Mouse (Mus musculus): ENCODE results near the gene Olfr1371. TPM values are rescaled to one million over a fixed set of nuclear protein-coding genes. Genes with fewer than 3 reads are reported as not detected.
"Not testable (repeated sequence)": the region's sequence is repeated elsewhere in the genome, so short reads cannot be mapped to it uniquely, and the experiment has no call there.

Olfr1371 gene
- polyA plus RNA-seq, 1 experiment from 2014 or later, result not detected

DNA sequence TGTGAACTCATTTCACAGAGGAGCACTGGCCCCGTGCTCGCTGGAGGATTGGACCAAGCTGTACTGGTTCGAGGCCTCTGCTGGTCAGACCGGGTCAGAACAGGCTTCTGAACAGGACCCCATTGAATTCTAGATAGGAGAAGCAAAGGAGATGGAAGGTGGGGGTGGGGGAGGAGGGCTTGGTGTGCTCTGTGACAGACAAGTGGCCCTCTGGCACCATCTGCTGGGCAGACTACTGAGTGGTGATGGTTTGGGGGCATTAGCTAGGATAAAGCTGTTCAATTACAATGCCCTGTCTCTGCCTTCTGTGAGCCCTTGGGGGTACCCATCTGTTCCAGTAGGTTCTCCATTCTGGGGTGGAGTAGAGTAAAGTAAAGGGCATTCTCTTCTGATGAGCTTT lies 6.5 kb upstream of the Olfr1371 start:
- 11% methylated on average over 4 of the region's 4 CpGs for WGBS
- Histone ChIP-seq H3K27me3 (ENCODE audit: insufficient read depth, low read length) (no peaks in the 10 kb centered on the region), H3K9me3 (replicated peaks; ENCODE audit: low read length) (no peaks in the 10 kb centered on the region), H3K4me2 (ENCODE audit: low read length) (no peak overlapping the region), H3K9ac (ENCODE audit: low read depth, low read length) (no peak overlapping the region), H3K36me3 (ENCODE audit: insufficient read depth, low read length) (no peaks in the 10 kb centered on the region), H3K4me3 (replicated peaks; ENCODE audit: low read depth, low read length) (no peak overlapping the region), H3K27ac (no peak overlapping the region), H3K4me1 (replicated peaks; ENCODE audit: insufficient read depth, low read length) (no peaks in the 10 kb centered on the region)
- peak; percentile 90 for TF ChIP-seq CTCF (IDR thresholded peaks at IDR 0.05; ENCODE audit: low read depth)
- ATAC-seq (replicated peaks; ENCODE audit: low FRiP score, low read depth) (peak; percentile 34; the same call in 1 of the 2 replicates), DNase-seq (ENCODE audit: low spot score) (peak; percentile 79)

DNA sequence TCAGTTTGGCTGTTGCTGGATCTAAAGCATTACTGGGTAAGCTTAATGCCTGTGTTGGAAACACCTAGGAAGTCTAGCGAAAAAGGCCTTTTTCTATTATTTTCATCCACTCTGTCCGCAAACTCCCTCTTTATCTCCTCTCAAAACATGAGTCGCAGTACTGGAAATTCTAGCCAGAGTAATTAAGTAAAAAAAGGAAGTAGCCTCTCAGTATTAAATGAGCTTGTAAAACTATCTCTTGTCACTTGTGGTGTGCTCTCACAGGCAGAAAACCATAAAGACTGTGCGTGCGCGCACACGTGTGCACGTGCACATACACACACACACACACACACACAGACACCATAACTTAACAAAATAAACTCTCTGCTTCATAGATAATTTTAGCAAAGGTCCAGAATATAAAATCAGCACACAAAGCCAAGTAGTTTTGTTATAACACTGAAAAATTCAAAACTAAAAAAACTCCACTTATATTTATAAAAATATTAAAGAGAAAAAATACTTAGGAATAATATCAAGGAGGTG lies 17.2 kb downstream of the Olfr1371 start:
- H3K36me3 ChIP-seq (ENCODE audit: insufficient read depth, low read length); H3K27me3 ChIP-seq (ENCODE audit: insufficient read depth, low read length); H3K9ac ChIP-seq (ENCODE audit: low read depth, low read length); H3K9me3 ChIP-seq (replicated peaks; ENCODE audit: low read length); H3K4me3 ChIP-seq (replicated peaks; ENCODE audit: low read depth, low read length); ATAC-seq (replicated peaks; ENCODE audit: low FRiP score, low read depth); H3K4me1 ChIP-seq (replicated peaks; ENCODE audit: insufficient read depth, low read length); DNase-seq (ENCODE audit: low spot score); H3K4me2 ChIP-seq (ENCODE audit: low read length); H3K27ac ChIP-seq: not testable (repeated sequence)
- WGBS, result 76% methylated on average over 8 of the region's 8 CpGs

DNA sequence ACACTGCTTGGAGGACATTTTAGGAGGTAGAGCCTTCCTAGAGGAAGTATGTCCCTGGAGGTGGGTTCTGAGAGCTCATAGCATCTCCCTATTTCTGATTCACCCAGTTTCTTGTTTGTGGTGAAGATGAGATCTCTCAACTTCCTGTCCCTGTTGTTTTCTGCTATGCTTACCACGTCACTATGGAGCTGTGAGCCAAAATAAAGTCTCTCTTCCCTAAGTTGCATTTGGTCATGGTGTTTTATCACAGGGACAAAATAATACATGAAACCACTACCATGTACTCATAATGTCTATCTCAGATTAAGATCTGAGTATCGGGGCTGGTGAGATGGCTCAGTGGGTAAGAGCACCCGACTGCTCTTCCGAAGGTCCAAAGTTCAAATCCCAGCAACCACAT lies 33.1 kb downstream of the Olfr1371 start:
- H3K9me3 ChIP-seq (replicated peaks; ENCODE audit: low read length); H3K27ac ChIP-seq; H3K9ac ChIP-seq (ENCODE audit: low read depth, low read length); H3K4me2 ChIP-seq (ENCODE audit: low read length); H3K4me1 ChIP-seq (replicated peaks; ENCODE audit: insufficient read depth, low read length); H3K27me3 ChIP-seq (ENCODE audit: insufficient read depth, low read length); DNase-seq (ENCODE audit: low spot score); ATAC-seq (replicated peaks; ENCODE audit: low FRiP score, low read depth); H3K4me3 ChIP-seq (replicated peaks; ENCODE audit: low read depth, low read length); H3K36me3 ChIP-seq (ENCODE audit: insufficient read depth, low read length): not testable (repeated sequence)
- 81% methylated on average over 4 of the region's 4 CpGs for WGBS

DNA sequence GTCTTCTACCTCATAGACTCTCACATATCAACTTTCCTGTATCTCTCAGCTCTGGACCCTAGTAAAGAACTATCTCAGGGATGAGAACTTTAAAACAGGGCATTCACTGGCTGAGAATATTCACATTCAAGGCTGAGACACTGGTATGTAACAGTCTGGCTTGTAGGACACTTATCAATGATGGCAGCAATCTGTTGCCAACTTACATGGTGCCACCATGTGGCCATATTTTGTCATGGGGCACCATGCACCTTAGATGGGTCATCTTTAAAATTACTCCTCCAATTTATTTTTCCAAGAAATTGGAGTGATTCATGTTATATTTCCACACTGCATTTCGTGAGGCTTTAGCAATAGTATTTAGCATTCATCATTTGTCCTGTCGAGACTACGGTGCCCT lies 33.9 kb downstream of the Olfr1371 start:
- peak; percentile 31; the same call in 1 of the 2 replicates for TF ChIP-seq CTCF (IDR thresholded peaks at IDR 0.05; ENCODE audit: low read depth)
- H3K36me3 ChIP-seq (ENCODE audit: insufficient read depth, low read length); H3K9me3 ChIP-seq (replicated peaks; ENCODE audit: low read length); H3K4me2 ChIP-seq (ENCODE audit: low read length); H3K27me3 ChIP-seq (ENCODE audit: insufficient read depth, low read length); H3K9ac ChIP-seq (ENCODE audit: low read depth, low read length); H3K4me1 ChIP-seq (replicated peaks; ENCODE audit: insufficient read depth, low read length); DNase-seq (ENCODE audit: low spot score); ATAC-seq (replicated peaks; ENCODE audit: low FRiP score, low read depth); H3K4me3 ChIP-seq (replicated peaks; ENCODE audit: low read depth, low read length); H3K27ac ChIP-seq: not testable (repeated sequence)
- WGBS, result 100% methylated on average over 1 of the region's 3 CpGs

DNA sequence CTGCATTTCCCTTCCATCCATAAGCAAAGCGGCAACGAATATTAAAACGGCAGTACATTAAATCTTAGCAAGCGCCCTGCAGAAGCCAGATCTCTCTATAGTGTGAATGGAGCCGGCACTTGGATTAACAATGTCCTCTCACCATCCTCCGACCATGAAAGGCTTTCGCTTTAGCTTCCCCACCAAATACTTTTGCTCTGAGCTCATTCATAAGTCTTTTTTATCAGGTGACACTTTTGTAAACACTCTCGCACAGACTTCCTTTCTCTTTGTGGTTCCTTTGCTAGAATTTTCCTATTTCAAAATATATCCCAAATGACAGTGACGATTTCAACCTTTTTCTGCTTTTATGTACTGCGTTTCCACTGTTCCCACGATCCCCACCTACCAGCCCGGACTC lies 45.3 kb downstream of the Olfr1371 start:
- Histone ChIP-seq H3K36me3 (ENCODE audit: insufficient read depth, low read length) (no peaks in the 10 kb centered on the region), H3K4me3 (replicated peaks; ENCODE audit: low read depth, low read length) (peak overlapping the region; percentile 43), H3K27me3 (ENCODE audit: insufficient read depth, low read length) (no peaks in the 10 kb centered on the region), H3K9me3 (replicated peaks; ENCODE audit: low read length) (no peaks in the 10 kb centered on the region), H3K4me2 (ENCODE audit: low read length) (peak overlapping the region; percentile 76), H3K27ac (no peak overlapping the region), H3K4me1 (replicated peaks; ENCODE audit: insufficient read depth, low read length) (no peaks in the 10 kb centered on the region), H3K9ac (ENCODE audit: low read depth, low read length) (no peak overlapping the region)
- 17% methylated on average over 12 of the region's 12 CpGs for WGBS
- ATAC-seq (replicated peaks; ENCODE audit: low FRiP score, low read depth) (no peak), DNase-seq (ENCODE audit: low spot score) (peak; percentile 28)
- no peak for TF ChIP-seq CTCF (IDR thresholded peaks at IDR 0.05; ENCODE audit: low read depth)

DNA sequence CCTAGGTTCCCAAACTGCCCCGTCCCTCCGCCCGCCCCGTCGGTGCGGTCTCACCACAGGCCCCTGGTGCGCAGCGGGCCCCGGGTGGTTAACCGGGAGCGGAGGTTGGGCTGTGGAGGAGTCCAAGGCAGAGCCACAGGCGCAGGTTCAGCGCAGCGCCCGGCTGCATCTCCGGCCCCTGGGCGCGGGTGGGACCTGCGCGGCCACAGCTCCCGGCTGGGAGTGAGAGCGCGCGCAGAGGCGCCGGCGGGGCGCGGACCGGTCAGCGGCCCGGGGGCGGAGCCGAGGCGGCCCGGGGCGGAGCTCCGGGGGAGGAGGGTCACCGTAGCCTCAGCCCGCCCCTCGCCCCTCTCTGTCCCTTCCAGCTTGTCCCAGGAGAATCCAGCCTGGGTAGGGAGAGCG lies 45.9 kb downstream of the Olfr1371 start:
- DNase-seq (ENCODE audit: low spot score) (peak; percentile 24), ATAC-seq (replicated peaks; ENCODE audit: low FRiP score, low read depth) (peak; percentile 81)
- H3K4me1 ChIP-seq (replicated peaks; ENCODE audit: insufficient read depth, low read length); H3K27me3 ChIP-seq (ENCODE audit: insufficient read depth, low read length); H3K9ac ChIP-seq (ENCODE audit: low read depth, low read length); H3K27ac ChIP-seq; H3K36me3 ChIP-seq (ENCODE audit: insufficient read depth, low read length); H3K9me3 ChIP-seq (replicated peaks; ENCODE audit: low read length): not testable (repeated sequence)
- Histone ChIP-seq H3K4me2 (ENCODE audit: low read length) (peak overlapping the region; percentile 76), H3K4me3 (replicated peaks; ENCODE audit: low read depth, low read length) (peak overlapping the region; percentile 43)
- 1% methylated on average over 31 of the region's 42 CpGs for WGBS

DNA sequence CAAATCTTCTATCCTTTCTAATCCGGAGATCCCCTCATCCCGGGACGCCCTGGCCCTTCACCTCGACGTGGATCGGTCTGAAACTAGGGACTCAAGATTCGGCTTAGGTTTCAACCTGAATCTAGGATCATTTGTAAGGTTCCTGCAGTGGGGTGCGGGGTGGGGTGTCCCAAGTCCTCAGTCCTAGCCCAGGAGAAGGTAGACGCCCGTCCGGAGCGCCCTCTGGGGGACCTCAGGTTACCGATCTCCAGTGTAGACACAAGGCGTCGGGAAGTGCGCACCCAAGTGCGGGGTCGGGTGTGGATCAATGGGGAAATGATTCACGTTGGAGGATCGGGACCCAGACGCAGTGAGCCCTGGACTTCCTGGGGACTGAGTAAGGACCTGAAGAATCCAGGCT lies 46.7 kb downstream of the Olfr1371 start:
- Histone ChIP-seq H3K4me3 (replicated peaks; ENCODE audit: low read depth, low read length) (0 out of 2 replicates have a peak overlapping the region, but pooled peaks have one; percentile 5), H3K9me3 (replicated peaks; ENCODE audit: low read length) (no peaks in the 10 kb centered on the region), H3K36me3 (ENCODE audit: insufficient read depth, low read length) (no peaks in the 10 kb centered on the region), H3K9ac (ENCODE audit: low read depth, low read length) (no peak overlapping the region), H3K27me3 (ENCODE audit: insufficient read depth, low read length) (no peaks in the 10 kb centered on the region), H3K4me1 (replicated peaks; ENCODE audit: insufficient read depth, low read length) (no peaks in the 10 kb centered on the region), H3K4me2 (ENCODE audit: low read length) (peak overlapping the region; percentile 76), H3K27ac (no peak overlapping the region)
- no peak for TF ChIP-seq CTCF (IDR thresholded peaks at IDR 0.05; ENCODE audit: low read depth)
- 1% methylated on average over 21 of the region's 21 CpGs for WGBS
- DNase-seq (ENCODE audit: low spot score), result no peak
- ATAC-seq (replicated peaks; ENCODE audit: low FRiP score, low read depth), result no peak
